Mouse (Mus musculus): ENCODE measurements around the gene Tnfsf12. TPM values are rescaled to one million over a fixed set of nuclear protein-coding genes. Genes with fewer than 3 reads are reported as not detected.

The Tnfsf12 gene
- polyA plus RNA-seq, 1 experiment from 2014 or later = 1.7 TPM

DNA sequence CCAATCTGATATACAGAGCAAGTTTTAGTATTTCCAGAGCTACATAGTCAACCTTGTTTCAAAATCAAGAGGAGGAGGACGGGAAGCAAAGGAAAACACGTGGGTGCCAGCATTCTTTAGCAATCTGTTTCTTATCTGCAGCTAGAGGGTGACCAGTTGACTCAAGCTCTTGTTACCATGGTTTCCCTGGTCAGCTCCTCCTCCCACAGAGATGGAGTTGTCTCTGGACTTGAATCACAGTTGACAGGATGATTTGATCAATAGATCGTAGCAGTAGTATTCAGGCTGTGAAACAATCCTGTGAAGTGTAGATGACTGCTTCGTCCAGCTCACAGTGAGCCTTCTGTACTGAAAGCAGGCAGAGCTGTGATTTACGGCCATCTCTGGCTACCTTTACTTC lies 20.3 kb upstream of the Tnfsf12 start:
- no peak for ATAC-seq (ENCODE audit: insufficient read depth, low FRiP score, low TSS enrichment)
- Histone ChIP-seq H3K4me3 (ENCODE audit: low read depth, low read length) (no peak overlapping the region), H3K4me1 (ENCODE audit: control insufficient read depth, insufficient read depth, low read length) (no peaks in the 10 kb centered on the region), H3K9me3 (ENCODE audit: control insufficient read depth, low read length) (no peaks in the 10 kb centered on the region), H3K36me3 (ENCODE audit: control insufficient read depth, insufficient read depth, low read length) (no peaks in the 10 kb centered on the region; the same call in 1 of the 2 replicates), H3K27ac (ENCODE audit: low read depth, low read length) (no peak overlapping the region), H3K27me3 (ENCODE audit: control insufficient read depth, insufficient read depth, low read length) (no peaks in the 10 kb centered on the region), H3K4me2 (ENCODE audit: low read depth) (no peak overlapping the region), H3K9ac (ENCODE audit: low read length) (no peak overlapping the region)
- DNase-seq (ENCODE audit: low spot score) = no peak
- 28% methylated on average over 5 of the region's 5 CpGs for WGBS

DNA sequence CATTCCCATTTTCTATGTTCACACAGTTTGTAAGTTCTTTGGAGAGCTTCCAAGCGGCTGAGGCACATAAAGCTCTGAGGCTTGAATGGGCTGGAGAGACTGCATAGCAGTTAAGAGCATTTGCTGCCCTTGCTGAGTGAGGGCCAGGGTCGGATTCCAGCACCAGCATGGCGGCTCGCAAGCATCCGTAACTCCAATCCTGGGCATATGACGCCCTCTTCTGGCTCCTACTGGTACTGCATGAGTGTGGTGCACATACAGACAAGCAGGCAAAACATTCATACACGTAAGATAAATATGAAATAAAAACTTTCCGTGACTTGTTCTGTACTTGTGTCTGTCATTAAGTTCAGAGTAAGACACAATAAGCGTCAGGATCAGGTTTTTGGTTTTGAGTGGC lies 19.8 kb upstream of the Tnfsf12 start:
- no peak overlapping the region for H3K4me2 ChIP-seq (ENCODE audit: low read depth)
- no peaks in the 10 kb centered on the region for H3K27me3 ChIP-seq (ENCODE audit: control insufficient read depth, insufficient read depth, low read length)

DNA sequence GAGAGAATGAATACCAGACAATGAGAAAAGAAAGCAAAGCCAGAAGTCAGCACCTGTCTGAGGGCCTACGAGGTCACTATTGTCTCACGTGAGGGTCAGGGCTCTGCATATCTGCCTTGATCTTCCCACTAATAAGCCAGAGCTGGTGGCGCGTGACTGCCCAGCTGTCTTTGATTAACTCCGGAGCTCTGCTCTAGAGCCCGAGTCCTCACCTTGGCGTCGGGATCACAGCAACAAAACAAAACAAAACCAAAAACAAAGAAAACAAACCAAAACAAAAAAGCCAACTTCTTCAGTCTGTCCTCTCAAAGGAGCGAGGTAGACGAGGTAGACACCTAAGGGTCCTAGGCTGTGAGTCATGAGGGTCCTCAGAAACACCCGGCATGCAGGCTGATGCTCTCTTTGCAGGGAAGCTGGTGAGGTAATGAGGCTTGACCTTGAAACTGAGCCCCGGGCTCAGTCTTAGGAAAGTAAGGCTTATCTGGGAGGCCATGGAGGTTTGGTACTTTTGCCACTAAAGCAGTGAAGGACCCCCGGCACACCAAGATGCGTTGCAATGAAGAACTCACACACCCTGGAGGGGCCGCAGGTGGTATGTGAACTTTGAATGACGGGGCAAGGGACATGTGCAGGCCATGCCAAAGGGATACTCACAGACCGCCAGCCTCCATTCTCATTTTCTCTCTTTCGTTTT lies 19.1 kb upstream of the Tnfsf12 start:
- no peaks in the 10 kb centered on the region for H3K27me3 ChIP-seq (ENCODE audit: control insufficient read depth, insufficient read depth, low read length)
- H3K4me1 ChIP-seq (ENCODE audit: control insufficient read depth, insufficient read depth, low read length) = no peaks in the 10 kb centered on the region
- H3K9me3 ChIP-seq (ENCODE audit: control insufficient read depth, low read length) = no peaks in the 10 kb centered on the region
- ATAC-seq (ENCODE audit: insufficient read depth, low FRiP score, low TSS enrichment) (no peak), DNase-seq (ENCODE audit: low spot score) (no peak)
- H3K27ac ChIP-seq (ENCODE audit: low read depth, low read length) = no peak overlapping the region
- no peak overlapping the region for H3K9ac ChIP-seq (ENCODE audit: low read length)
- H3K4me2 ChIP-seq (ENCODE audit: low read depth) = no peak overlapping the region
- H3K36me3 ChIP-seq (ENCODE audit: control insufficient read depth, insufficient read depth, low read length) = no peaks in the 10 kb centered on the region; the same call in 1 of the 2 replicates
- H3K4me3 ChIP-seq (ENCODE audit: low read depth, low read length) = no peak overlapping the region
- WGBS = 75% methylated on average over 18 of the region's 18 CpGs

More for the DNA sequence above, 19.8 kb upstream of the Tnfsf12 start:
- no peak overlapping the region for H3K4me3 ChIP-seq (ENCODE audit: low read depth, low read length)
- H3K4me1 ChIP-seq (ENCODE audit: control insufficient read depth, insufficient read depth, low read length) = no peaks in the 10 kb centered on the region
- no peak for ATAC-seq (ENCODE audit: insufficient read depth, low FRiP score, low TSS enrichment)
- no peak overlapping the region for H3K27ac ChIP-seq (ENCODE audit: low read depth, low read length)
- 61% methylated on average over 9 of the region's 9 CpGs for WGBS
- no peaks in the 10 kb centered on the region for H3K9me3 ChIP-seq (ENCODE audit: control insufficient read depth, low read length)
- H3K36me3 ChIP-seq (ENCODE audit: control insufficient read depth, insufficient read depth, low read length) = no peaks in the 10 kb centered on the region; the same call in 1 of the 2 replicates
- DNase-seq (ENCODE audit: low spot score) = no peak
- H3K9ac ChIP-seq (ENCODE audit: low read length) = no peak overlapping the region

DNA sequence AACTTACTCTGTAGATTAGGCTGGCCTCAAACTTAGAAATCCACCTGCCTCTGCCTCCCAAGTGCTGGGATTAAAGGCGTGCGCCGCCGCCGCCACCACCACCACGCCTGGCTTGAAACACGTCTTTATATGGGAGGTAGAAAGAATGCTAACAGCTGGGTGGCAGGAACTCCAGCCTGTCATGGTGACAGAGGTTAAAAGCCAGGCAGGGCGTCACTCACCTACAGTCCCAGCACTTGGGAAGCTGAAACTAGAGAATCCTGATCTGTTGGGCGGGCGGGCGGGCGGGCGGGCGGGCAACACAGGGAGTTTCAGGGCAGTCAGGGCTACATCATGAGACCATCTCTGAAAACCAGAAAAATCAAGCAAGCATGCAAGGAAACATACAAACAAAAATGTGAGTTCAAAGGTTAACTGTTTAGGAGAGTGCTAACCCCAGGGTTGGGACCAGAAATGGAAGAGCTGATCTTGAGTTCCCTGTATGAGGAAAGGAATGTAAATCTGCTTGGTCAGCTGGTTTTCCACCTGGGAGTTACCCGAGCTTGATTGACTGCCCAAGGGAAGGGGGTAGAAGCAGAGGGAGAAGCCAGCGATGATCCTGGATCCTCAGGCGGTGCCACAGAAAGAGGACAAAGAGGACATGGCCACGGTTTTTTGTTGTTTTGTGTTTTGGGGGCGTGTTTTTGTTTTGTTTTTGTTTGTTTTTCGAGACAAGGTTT lies 17.5 kb upstream of the Tnfsf12 start:
- no peaks in the 10 kb centered on the region for H3K27me3 ChIP-seq (ENCODE audit: control insufficient read depth, insufficient read depth, low read length)
- H3K4me2 ChIP-seq (ENCODE audit: low read depth) = no peak overlapping the region
- no peak overlapping the region for H3K27ac ChIP-seq (ENCODE audit: low read depth, low read length)
- WGBS = 76% methylated on average over 20 of the region's 20 CpGs
- H3K36me3 ChIP-seq (ENCODE audit: control insufficient read depth, insufficient read depth, low read length) = no peaks in the 10 kb centered on the region; the same call in 1 of the 2 replicates
- ATAC-seq (ENCODE audit: insufficient read depth, low FRiP score, low TSS enrichment) = no peak
- H3K4me1 ChIP-seq (ENCODE audit: control insufficient read depth, insufficient read depth, low read length) = no peaks in the 10 kb centered on the region
- no peaks in the 10 kb centered on the region for H3K9me3 ChIP-seq (ENCODE audit: control insufficient read depth, low read length)
- H3K4me3 ChIP-seq (ENCODE audit: low read depth, low read length) = no peak overlapping the region
- H3K9ac ChIP-seq (ENCODE audit: low read length) = no peak overlapping the region
- no peak for DNase-seq (ENCODE audit: low spot score)

GRCm38 (mm10) chr11:69711082-69711481 lies 15.4 kb upstream of the Tnfsf12 start:
- DNase-seq (ENCODE audit: low spot score) (no peak), ATAC-seq (ENCODE audit: insufficient read depth, low FRiP score, low TSS enrichment) (no peak)
- 81% methylated on average over 2 of the region's 2 CpGs for WGBS

DNA sequence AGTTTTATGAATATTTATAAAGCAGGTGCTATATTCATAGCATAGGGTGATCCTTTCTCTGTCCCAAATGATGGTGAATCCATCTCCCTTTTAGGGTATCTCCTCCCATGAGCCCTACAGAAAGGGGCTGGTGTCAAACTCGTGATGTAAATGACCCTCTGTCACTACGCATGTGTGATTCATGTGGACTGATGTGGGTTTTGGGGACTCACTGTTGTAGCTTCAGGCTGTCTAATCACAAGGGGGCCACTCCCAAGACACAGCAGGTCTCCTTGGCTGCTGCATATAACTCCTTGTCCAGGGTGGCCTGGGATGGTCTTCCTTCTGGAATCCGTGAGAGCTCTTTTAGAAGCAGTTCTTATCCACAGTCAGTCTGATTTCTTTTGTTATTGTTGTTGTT lies 14.8 kb upstream of the Tnfsf12 start:
- 74% methylated on average over 3 of the region's 3 CpGs for WGBS
- Histone ChIP-seq H3K4me2 (ENCODE audit: low read depth) (no peak overlapping the region), H3K9ac (ENCODE audit: low read length) (no peak overlapping the region), H3K4me3 (ENCODE audit: low read depth, low read length) (no peak overlapping the region), H3K9me3 (ENCODE audit: control insufficient read depth, low read length) (no peaks in the 10 kb centered on the region), H3K4me1 (ENCODE audit: control insufficient read depth, insufficient read depth, low read length) (no peaks in the 10 kb centered on the region), H3K27me3 (ENCODE audit: control insufficient read depth, insufficient read depth, low read length) (no peaks in the 10 kb centered on the region), H3K36me3 (ENCODE audit: control insufficient read depth, insufficient read depth, low read length) (no peaks in the 10 kb centered on the region; the same call in 1 of the 2 replicates), H3K27ac (ENCODE audit: low read depth, low read length) (no peak overlapping the region)
- ATAC-seq (ENCODE audit: insufficient read depth, low FRiP score, low TSS enrichment) (no peak), DNase-seq (ENCODE audit: low spot score) (no peak)

More at GRCm38 (mm10) chr11:69711082-69711481, 15.4 kb upstream of the Tnfsf12 start:
- Histone ChIP-seq H3K4me3 (ENCODE audit: low read depth, low read length) (no peak overlapping the region), H3K9ac (ENCODE audit: low read length) (no peak overlapping the region), H3K36me3 (ENCODE audit: control insufficient read depth, insufficient read depth, low read length) (no peaks in the 10 kb centered on the region; the same call in 1 of the 2 replicates), H3K27ac (ENCODE audit: low read depth, low read length) (no peak overlapping the region), H3K4me1 (ENCODE audit: control insufficient read depth, insufficient read depth, low read length) (no peaks in the 10 kb centered on the region), H3K9me3 (ENCODE audit: control insufficient read depth, low read length) (no peaks in the 10 kb centered on the region), H3K4me2 (ENCODE audit: low read depth) (no peak overlapping the region), H3K27me3 (ENCODE audit: control insufficient read depth, insufficient read depth, low read length) (no peaks in the 10 kb centered on the region)

- no peak for DNase-seq (ENCODE audit: low spot score)
Observed at GRCm38 (mm10) chr11:69709554-69710446, 14.2 kb upstream of the Tnfsf12 start.

DNA sequence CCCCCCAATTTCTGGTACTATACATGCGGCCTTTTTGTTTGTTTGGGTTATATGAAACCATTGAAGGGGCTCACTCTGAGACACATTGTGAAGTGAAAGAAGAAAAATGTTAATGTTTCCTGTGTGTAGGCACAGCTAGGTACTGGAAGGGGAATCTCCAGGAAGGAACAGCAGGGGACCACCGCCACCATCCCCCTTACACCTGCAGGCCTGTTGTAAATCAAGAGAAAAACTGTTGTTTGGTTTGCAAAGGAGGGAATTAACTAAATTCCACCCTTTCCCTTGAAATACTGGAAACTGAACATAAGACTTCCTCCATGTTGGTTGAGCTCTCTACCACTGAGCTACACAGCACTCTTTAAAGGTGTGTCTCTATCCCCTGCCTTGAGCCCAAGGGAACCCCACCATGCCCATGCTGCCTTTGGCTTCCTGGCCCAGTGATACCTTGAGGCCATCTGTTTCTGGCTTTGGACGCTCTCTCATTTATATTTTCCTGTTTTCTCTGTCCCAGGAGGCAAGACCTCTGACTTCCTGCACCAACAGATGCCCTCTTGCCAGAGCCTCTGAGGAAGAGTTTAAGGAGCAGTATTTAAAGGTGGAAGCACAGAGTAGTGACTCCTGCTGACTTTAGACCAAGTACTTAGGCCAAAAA lies 13.1 kb upstream of the Tnfsf12 start:
- no peaks in the 10 kb centered on the region for H3K9me3 ChIP-seq (ENCODE audit: control insufficient read depth, low read length)
- no peaks in the 10 kb centered on the region for H3K4me1 ChIP-seq (ENCODE audit: control insufficient read depth, insufficient read depth, low read length)
- H3K27me3 ChIP-seq (ENCODE audit: control insufficient read depth, insufficient read depth, low read length) = no peaks in the 10 kb centered on the region
- DNase-seq (ENCODE audit: low spot score) (no peak), ATAC-seq (ENCODE audit: insufficient read depth, low FRiP score, low TSS enrichment) (no peak)
- H3K4me2 ChIP-seq (ENCODE audit: low read depth) = no peak overlapping the region
- H3K27ac ChIP-seq (ENCODE audit: low read depth, low read length) = no peak overlapping the region
- no peaks in the 10 kb centered on the region for H3K36me3 ChIP-seq (ENCODE audit: control insufficient read depth, insufficient read depth, low read length)
- no peak overlapping the region for H3K9ac ChIP-seq (ENCODE audit: low read length)
- no peak overlapping the region for H3K4me3 ChIP-seq (ENCODE audit: low read depth, low read length)
- WGBS = 69% methylated on average over 3 of the region's 3 CpGs

More at GRCm38 (mm10) chr11:69709554-69710446, 14.2 kb upstream of the Tnfsf12 start:
- Histone ChIP-seq H3K4me3 (ENCODE audit: low read depth, low read length) (no peak overlapping the region), H3K27ac (ENCODE audit: low read depth, low read length) (0 out of 2 replicates have a peak overlapping the region, but pooled peaks have one; percentile 6), H3K9ac (ENCODE audit: low read length) (peak overlapping the region; percentile 15; the same call in 1 of the 2 replicates), H3K9me3 (ENCODE audit: control insufficient read depth, low read length) (no peaks in the 10 kb centered on the region), H3K4me1 (ENCODE audit: control insufficient read depth, insufficient read depth, low read length) (no peaks in the 10 kb centered on the region), H3K27me3 (ENCODE audit: control insufficient read depth, insufficient read depth, low read length) (no peaks in the 10 kb centered on the region), H3K4me2 (ENCODE audit: low read depth) (no peak overlapping the region), H3K36me3 (ENCODE audit: control insufficient read depth, insufficient read depth, low read length) (no peaks in the 10 kb centered on the region)
- no peak for ATAC-seq (ENCODE audit: insufficient read depth, low FRiP score, low TSS enrichment)
- 59% methylated on average over 11 of the region's 11 CpGs for WGBS

Data from neural tube, embryonic 11.5 days (tissue).